Mouse (Mus musculus): ENCODE measurements around the gene Ripor2. TPM values are rescaled to one million over a fixed set of nuclear protein-coding genes. Genes with fewer than 3 reads are reported as not detected.

The Ripor2 gene
- polyA plus RNA-seq, 1 experiment from 2014 or later = 7.1 TPM

Other genes starting within 250 kb of the Ripor2 start
- not detected in 2 replicates for gene Armh2, start 159.0 kb downstream of the Ripor2 start, polyA plus RNA-seq (2015; fragmentation: Nextera tagmentation; extraction: Ambion mirVana)
- gene Gmnn, start 179.7 kb downstream of the Ripor2 start, polyA plus RNA-seq (2015; fragmentation: Nextera tagmentation; extraction: Ambion mirVana) = 112 and 114 TPM in 2 replicates
- gene BC005537, start 219.5 kb downstream of the Ripor2 start, polyA plus RNA-seq (2015; fragmentation: Nextera tagmentation; extraction: Ambion mirVana) = 18.2 and 18.3 TPM in 2 replicates
- gene Acot13, start 249.4 kb downstream of the Ripor2 start, polyA plus RNA-seq (2015; fragmentation: Nextera tagmentation; extraction: Ambion mirVana) = 72.1 and 73.8 TPM in 2 replicates
- 58.8 and 59.2 TPM in 2 replicates for gene Tdp2, start 249.5 kb downstream of the Ripor2 start, polyA plus RNA-seq (2015; fragmentation: Nextera tagmentation; extraction: Ambion mirVana)

Measured in embryonic facial prominence, embryonic 13.5 days (tissue).